Mouse (Mus musculus): ENCODE measurements around the gene Tnp2. TPM values are rescaled to one million over a fixed set of nuclear protein-coding genes. Genes with fewer than 3 reads are reported as not detected.

The Tnp2 gene
- polyA plus RNA-seq, 1 experiment from 2014 or later: not detected

DNA sequence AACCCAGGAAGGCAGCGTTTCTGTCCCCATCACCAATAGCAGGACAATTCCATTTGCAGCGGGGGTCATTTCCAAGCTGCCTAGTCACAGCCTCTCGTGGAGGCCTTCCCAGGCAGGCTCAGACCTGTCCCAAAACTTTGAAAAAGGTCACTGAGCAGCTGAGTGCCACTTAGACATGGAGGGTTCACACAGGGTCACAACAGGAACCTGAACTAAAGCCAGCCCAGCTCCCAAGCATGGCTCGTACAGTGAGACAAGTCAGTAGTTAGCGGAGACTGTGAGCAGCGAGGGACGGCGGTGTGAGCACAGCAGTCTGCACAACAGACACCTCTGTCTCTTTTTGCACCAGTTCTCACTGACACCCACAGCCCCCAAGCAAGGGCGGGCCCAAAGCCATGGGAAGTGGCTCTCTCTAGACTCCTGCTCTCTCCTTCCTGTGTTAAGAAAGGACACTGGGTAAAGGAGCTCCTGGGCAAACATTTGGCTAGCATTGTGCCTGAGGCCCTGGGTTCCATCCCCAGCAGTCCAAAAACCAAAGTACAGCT is 48.5 kb downstream of the Tnp2 start:
- Histone ChIP-seq H3K9ac (ENCODE audit: low read length) (no peak overlapping the region), H3K36me3 (ENCODE audit: control insufficient read depth, insufficient read depth, low read length) (no peaks in the 10 kb centered on the region), H3K4me2 (no peak overlapping the region), H3K4me1 (ENCODE audit: control insufficient read depth, insufficient read depth, low read length) (no peaks in the 10 kb centered on the region), H3K27ac (ENCODE audit: low read depth, low read length) (no peak overlapping the region), H3K9me3 (ENCODE audit: control insufficient read depth, low read length) (no peaks in the 10 kb centered on the region), H3K27me3 (ENCODE audit: control insufficient read depth, insufficient read depth, low read length) (no peaks in the 10 kb centered on the region), H3K4me3 (ENCODE audit: low read depth, low read length) (no peak overlapping the region)
- 78% methylated on average over 9 of the region's 9 CpGs for WGBS
- ATAC-seq (ENCODE audit: low FRiP score): no peak
- DNase-seq (ENCODE audit: low spot score, missing footprints): no peak

DNA sequence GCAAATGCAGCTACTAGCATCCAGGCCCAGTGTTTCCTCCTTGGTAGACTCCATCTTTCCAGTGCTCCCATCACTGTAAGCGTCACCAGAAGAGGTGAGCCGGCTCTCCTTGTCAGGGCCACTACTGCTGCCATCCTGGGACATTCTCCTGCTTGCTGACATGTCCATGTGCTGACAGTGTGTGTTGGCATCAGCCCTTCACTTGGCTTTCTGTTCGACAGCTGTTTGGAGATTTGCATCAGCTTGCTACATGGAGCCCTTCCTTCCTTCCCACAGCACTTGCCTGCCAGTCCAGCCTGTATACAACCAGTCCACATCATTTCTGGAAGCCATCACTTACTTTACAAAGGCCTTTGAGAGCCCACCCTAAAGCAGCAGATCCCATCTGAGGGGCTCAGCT is 49.6 kb downstream of the Tnp2 start:
- H3K4me1 ChIP-seq (ENCODE audit: control insufficient read depth, insufficient read depth, low read length): no peaks in the 10 kb centered on the region
- no peak overlapping the region for H3K9ac ChIP-seq (ENCODE audit: low read length)
- H3K9me3 ChIP-seq (ENCODE audit: control insufficient read depth, low read length): no peaks in the 10 kb centered on the region
- no peak for DNase-seq (ENCODE audit: low spot score, missing footprints)
- WGBS: 89% methylated on average over 3 of the region's 3 CpGs
- H3K4me3 ChIP-seq (ENCODE audit: low read depth, low read length): no peak overlapping the region
- no peak overlapping the region for H3K4me2 ChIP-seq
- no peaks in the 10 kb centered on the region for H3K36me3 ChIP-seq (ENCODE audit: control insufficient read depth, insufficient read depth, low read length)
- no peaks in the 10 kb centered on the region for H3K27me3 ChIP-seq (ENCODE audit: control insufficient read depth, insufficient read depth, low read length)
- ATAC-seq (ENCODE audit: low FRiP score): no peak
- H3K27ac ChIP-seq (ENCODE audit: low read depth, low read length): no peak overlapping the region

Other genes starting within 250 kb of the Tnp2 start
- 23.8 and 27.3 TPM in 2 replicates for gene Dexi, start 245.6 kb downstream of the Tnp2 start, polyA plus RNA-seq (2014; fragmentation: Nextera tagmentation; extraction: Ambion mirVana)
- gene Clec16a, start 243.3 kb downstream of the Tnp2 start, polyA plus RNA-seq (2014; fragmentation: Nextera tagmentation; extraction: Ambion mirVana): 41.2 and 43.4 TPM in 2 replicates
- 2.2 and 2.5 TPM in 2 replicates for gene Socs1, start 3.1 kb downstream of the Tnp2 start, polyA plus RNA-seq (2014; fragmentation: Nextera tagmentation; extraction: Ambion mirVana)
- gene Prm3, start 2.3 kb upstream of the Tnp2 start, polyA plus RNA-seq (2014; fragmentation: Nextera tagmentation; extraction: Ambion mirVana): not detected in 2 replicates
- gene Prm2, start 7.5 kb upstream of the Tnp2 start, polyA plus RNA-seq (2014; fragmentation: Nextera tagmentation; extraction: Ambion mirVana): not detected in 2 replicates
- gene Prm1, start 17.2 kb upstream of the Tnp2 start, polyA plus RNA-seq (2014; fragmentation: Nextera tagmentation; extraction: Ambion mirVana): not detected in 2 replicates
- gene Gm11172, start 24.3 kb upstream of the Tnp2 start, polyA plus RNA-seq (2014; fragmentation: Nextera tagmentation; extraction: Ambion mirVana): not detected in 2 replicates
- 2.3 and 2.9 TPM in 2 replicates for gene Rmi2, start 46.4 kb upstream of the Tnp2 start, polyA plus RNA-seq (2014; fragmentation: Nextera tagmentation; extraction: Ambion mirVana)